Comparison of ENCODE assay signal across 16 mouse cellular contexts in the genomic region with DNA sequence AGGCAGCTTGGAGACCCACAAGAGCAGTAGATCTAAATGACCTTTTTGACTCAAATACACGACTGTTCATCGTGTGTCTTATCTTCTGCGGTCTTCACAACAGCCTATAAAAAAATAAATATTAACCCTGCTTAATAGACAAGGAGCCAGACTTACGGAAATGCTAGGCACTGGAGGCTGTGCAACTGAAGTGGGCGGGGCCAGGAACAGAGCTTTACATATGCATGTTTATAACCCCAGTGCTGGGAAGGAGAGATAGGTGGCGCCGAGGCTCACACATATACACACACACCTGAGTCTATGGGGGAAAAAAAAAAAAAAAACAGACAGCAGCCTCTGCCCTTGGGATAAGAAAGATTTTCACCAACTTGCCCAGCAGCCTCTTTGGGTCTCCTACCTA. TPM values are rescaled to one million over a fixed set of nuclear protein-coding genes. Genes with fewer than 3 reads are reported as not detected.
A peak's percentile ranks its signal among the peaks of the same experiment; 100 is the strongest.
DNase-seq lines count a peak whose midpoint lies in the region; ATAC-seq and TF ChIP-seq lines count a peak whose summit lies in the region.
"Had no signal": no experiment of that assay in that cellular context is flagged by ENCODE, and none has a peak within 500 bp of the region (broad histone marks: within the 10 kb centered on the region; RNA-seq: fewer than 3 reads in every experiment).

No protein-coding gene starts in this region.

- DNase-seq in heart, adult 11 months: peak; percentile 39
- DNase-seq in heart, adult 2 months: no peak
- DNase-seq in kidney, postnatal 25 days: peak; percentile 41 to 53
- no peak for DNase-seq in kidney, adult 9 months
- peak; percentile 32 for DNase-seq in ES-CJ7 (ENCODE audit: low read depth, low spot score)
- DNase-seq in intestine, embryonic 14.5 days (ENCODE audit: low spot score): no peak
- DNase-seq in retina, postnatal 1 day: no peak

- no peak overlapping the region for H3K4me3 ChIP-seq in heart, adult 2 months
- H3K4me3 ChIP-seq in intestine, embryonic 14.5 days (ENCODE audit: low read depth, low read length): no peak overlapping the region
- no peak overlapping the region for H3K4me3 ChIP-seq in forebrain, embryonic 15.5 days

- H3K79me2 ChIP-seq in heart, adult 2 months (replicated peaks; ENCODE audit: control insufficient read depth, insufficient read depth, low read length): no peaks in the 10 kb centered on the region

- peaks cover 1% of the 10 kb centered on the region for H3K4me1 ChIP-seq in heart, adult 2 months (ENCODE audit: control insufficient read depth, insufficient read depth, low read length)
- no peaks in the 10 kb centered on the region for H3K4me1 ChIP-seq in intestine, embryonic 14.5 days (replicated peaks; ENCODE audit: control insufficient read depth, insufficient read depth, low read length)
- peaks cover 24% of the 10 kb centered on the region for H3K4me1 ChIP-seq in forebrain, embryonic 15.5 days
- H3K4me1 ChIP-seq: heart, embryonic 12.5 days had no signal

- TF ChIP-seq CTCF in heart, adult 2 months (IDR thresholded peaks at IDR 0.05): no peak

- no peak overlapping the region for H3K9ac ChIP-seq in heart, adult 2 months (ENCODE audit: low read depth, low read length)
- no peak overlapping the region for H3K9ac ChIP-seq in intestine, embryonic 14.5 days (ENCODE audit: low read length)
- H3K9ac ChIP-seq in forebrain, embryonic 15.5 days (replicated peaks): no peak overlapping the region

- no peak for TF ChIP-seq EP300 in heart, adult 2 months (IDR thresholded peaks at IDR 0.05; ENCODE audit: insufficient read depth, low read depth, low read length)

- H3K4me2 ChIP-seq in intestine, embryonic 14.5 days (ENCODE audit: low read length): no peak overlapping the region
- H3K4me2 ChIP-seq in forebrain, embryonic 15.5 days (replicated peaks): no peak overlapping the region

- intact Hi-C loops in heart, adult 2 months (cut with DNase I): loop anchor here (2.0 kb wide), 1 partner anchor 944 kb away; no protein-coding TSS in a partner anchor

- no peak for TF ChIP-seq POLR2A in heart, adult 2 months (IDR thresholded peaks at IDR 0.05; ENCODE audit: insufficient read depth, low read depth, low read length)

- no peaks in the 10 kb centered on the region for H3K27me3 ChIP-seq in heart, adult 2 months (ENCODE audit: control insufficient read depth, insufficient read depth, low read length)
- H3K27me3 ChIP-seq in intestine, embryonic 14.5 days (replicated peaks; ENCODE audit: control insufficient read depth, insufficient read depth, low read length): no peaks in the 10 kb centered on the region
- no peaks in the 10 kb centered on the region for H3K27me3 ChIP-seq in forebrain, embryonic 15.5 days
- H3K27me3 ChIP-seq: forebrain, embryonic 13.5 days; heart, embryonic 12.5 days; Patski had no signal

- 58% methylated on average over 7 of the region's 7 CpGs for WGBS in heart, adult 2 months
- WGBS in intestine, embryonic 14.5 days: 56% methylated on average over 7 of the region's 7 CpGs
- 66% methylated on average over 7 of the region's 7 CpGs for WGBS in forebrain, embryonic 15.5 days

- no peaks in the 10 kb centered on the region for H3K9me3 ChIP-seq in intestine, embryonic 14.5 days (ENCODE audit: control insufficient read depth, low read length)
- H3K9me3 ChIP-seq in forebrain, embryonic 15.5 days: no peaks in the 10 kb centered on the region
- H3K9me3 ChIP-seq: embryonic facial prominence, embryonic 10.5 days; forebrain, embryonic 13.5 days; heart, embryonic 12.5 days; hindbrain, embryonic 10.5 days had no signal

- peak; percentile 59; the same call in 1 of the 2 replicates for ATAC-seq in intestine, embryonic 14.5 days (replicated peaks; ENCODE audit: low FRiP score, low TSS enrichment, low read depth)
- ATAC-seq in forebrain, embryonic 15.5 days (replicated peaks): no peak

- no peaks in the 10 kb centered on the region for H3K36me3 ChIP-seq in heart, adult 2 months (ENCODE audit: control insufficient read depth, insufficient read depth, low read length)
- no peaks in the 10 kb centered on the region for H3K36me3 ChIP-seq in intestine, embryonic 14.5 days (ENCODE audit: control insufficient read depth, insufficient read depth, low read length)
- no peaks in the 10 kb centered on the region for H3K36me3 ChIP-seq in forebrain, embryonic 15.5 days
- H3K36me3 ChIP-seq: embryonic facial prominence, embryonic 10.5 days; heart, embryonic 12.5 days; hindbrain, embryonic 10.5 days had no signal

- H3K27ac ChIP-seq in heart, adult 2 months: no peak overlapping the region
- H3K27ac ChIP-seq in intestine, embryonic 14.5 days (ENCODE audit: low read depth): no peak overlapping the region
- no peak overlapping the region for H3K27ac ChIP-seq in forebrain, embryonic 15.5 days (replicated peaks)
- H3K27ac ChIP-seq: forebrain, embryonic 13.5 days; hindbrain, embryonic 14.5 days had no signal

RNA-seq across cellular contexts. Expression of gene Plet1, which starts 55.6 kb away (rescaled TPM):
- 1 to 10 TPM in 1 of 2 experiments, under 1 TPM in 1; 0.82 to 2.0 TPM for total RNA-seq in heart, adult 2 months (2021)
- polyA plus RNA-seq in heart, adult 2 months (2012; rRNA removed): 2.5 and 4.0 TPM in 2 replicates
- 1.7 and 1.9 TPM in 2 replicates for polyA plus RNA-seq in intestine, embryonic 14.5 days (2014; fragmentation: Nextera tagmentation; extraction: Ambion mirVana)
- 0.23 TPM in 1 of 2 replicates, not detected in the other for polyA plus RNA-seq in forebrain, embryonic 15.5 days (2015; fragmentation: Nextera tagmentation; extraction: Ambion mirVana)
- total RNA-seq: adrenal gland, postnatal 36 days; gastrocnemius, postnatal 36 days had no signal
- polyA plus RNA-seq: forebrain, embryonic 13.5 days had no signal

Comparison
In these comparisons a context has a peak if more than half of its experiments do, and no peak if none do; other contexts are left out.
1. DNase-seq: peak in heart, adult 11 months (single experiment), kidney, postnatal 25 days (2 of 2) and ES-CJ7 (single experiment); none in heart, adult 2 months (0 of 2), kidney, adult 9 months (single experiment), intestine, embryonic 14.5 days (single experiment) and retina, postnatal 1 day (single experiment).